Mouse (Mus musculus): Measurements from ENCODE around the gene Itln1. TPM values are rescaled to one million over a fixed set of nuclear protein-coding genes. Genes with fewer than 3 reads are reported as not detected.
"Not testable (repeated sequence)": the region's sequence is repeated elsewhere in the genome, so short reads cannot be mapped to it uniquely, and the experiment has no call there.

Gene Itln1
- polyA plus RNA-seq, 1 experiment from 2014 or later: not detected

DNA sequence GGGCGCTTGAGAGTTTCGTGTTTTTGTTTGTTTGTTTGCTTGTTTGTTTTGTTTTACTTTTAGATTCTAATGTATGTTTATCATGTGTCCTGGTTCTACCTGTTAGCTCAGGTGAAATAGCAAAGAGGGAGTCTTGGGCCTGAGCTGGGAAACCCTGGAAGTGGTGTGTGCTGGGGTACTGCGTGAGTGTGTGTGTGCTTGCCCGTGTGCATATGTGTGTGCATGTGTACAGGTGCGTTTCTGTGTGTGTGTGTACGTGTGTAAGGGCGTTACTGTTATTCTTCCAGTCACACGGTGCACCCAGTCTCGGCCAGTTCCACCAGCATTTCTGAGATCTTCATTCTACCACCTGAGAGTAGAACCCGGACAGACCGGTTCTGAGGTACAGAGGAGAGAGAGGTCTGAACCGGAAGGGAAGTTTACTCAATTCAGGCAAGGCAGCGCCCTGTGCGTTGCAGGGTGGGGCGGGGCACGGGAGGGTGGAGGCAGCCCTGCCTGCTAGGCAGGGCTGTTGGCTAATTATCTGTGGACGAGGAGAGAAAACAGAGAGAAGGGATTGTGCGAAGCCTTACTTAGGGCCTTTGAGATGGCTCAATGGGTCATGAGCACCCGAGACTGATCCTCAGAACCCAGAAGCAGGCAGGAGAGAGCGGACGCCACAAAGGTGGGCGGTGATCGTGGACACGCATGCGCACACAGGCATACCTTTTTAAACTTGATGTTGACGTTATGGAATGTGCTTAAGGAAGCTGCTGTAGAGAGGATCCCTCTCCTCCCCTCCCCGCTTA is 57.1 kb downstream of the Itln1 start:
- no peak overlapping the region for H3K27ac ChIP-seq (ENCODE audit: low read depth, low read length)
- ATAC-seq (replicated peaks; ENCODE audit: low FRiP score) (no peak), DNase-seq (ENCODE audit: low spot score) (no peak)
- peak overlapping the region; percentile 15; the same call in 1 of the 2 replicates for H3K4me3 ChIP-seq (ENCODE audit: low read depth, low read length)
- no peak overlapping the region for H3K9ac ChIP-seq (ENCODE audit: low read length)
- no peaks in the 10 kb centered on the region for H3K4me1 ChIP-seq (replicated peaks; ENCODE audit: control insufficient read depth, insufficient read depth, low read length)
- H3K27me3 ChIP-seq (ENCODE audit: control insufficient read depth, insufficient read depth, low read length): no peaks in the 10 kb centered on the region
- H3K4me2 ChIP-seq (ENCODE audit: low read depth, low read length, severe bottlenecking): peak overlapping the region; percentile 8; the same call in 1 of the 2 replicates
- H3K9me3 ChIP-seq (ENCODE audit: control insufficient read depth, low read length): peaks cover 2% of the 10 kb centered on the region; the same call in 1 of the 2 replicates
- 64% methylated on average over 27 of the region's 27 CpGs for WGBS
- no peaks in the 10 kb centered on the region for H3K36me3 ChIP-seq (ENCODE audit: control insufficient read depth, insufficient read depth, low read length)

DNA sequence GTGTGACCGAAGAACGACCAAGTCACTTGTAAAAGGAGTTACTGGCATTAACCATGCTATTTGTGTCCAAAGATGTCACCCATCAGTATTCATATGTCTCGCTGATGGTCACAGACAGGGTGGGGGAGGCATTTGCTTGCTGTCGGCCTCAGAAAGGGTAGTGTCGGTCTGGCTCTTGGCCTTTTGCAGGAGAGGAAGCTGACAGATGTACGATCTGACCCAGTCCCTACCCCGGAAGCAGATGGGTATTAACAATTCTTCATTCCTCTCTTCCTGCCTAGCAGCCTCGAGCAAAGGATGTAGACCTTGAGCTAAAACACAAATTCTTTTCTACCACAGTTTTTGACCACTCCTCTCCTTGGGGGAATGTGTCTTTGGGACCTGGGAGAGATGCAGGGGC is 58.0 kb downstream of the Itln1 start:
- no peak overlapping the region for H3K27ac ChIP-seq (ENCODE audit: low read depth, low read length)
- 85% methylated on average over 8 of the region's 8 CpGs for WGBS
- no peaks in the 10 kb centered on the region for H3K4me1 ChIP-seq (replicated peaks; ENCODE audit: control insufficient read depth, insufficient read depth, low read length)
- no peaks in the 10 kb centered on the region for H3K36me3 ChIP-seq (ENCODE audit: control insufficient read depth, insufficient read depth, low read length)
- no peak overlapping the region for H3K9ac ChIP-seq (ENCODE audit: low read length)
- no peaks in the 10 kb centered on the region; the same call in 1 of the 2 replicates for H3K9me3 ChIP-seq (ENCODE audit: control insufficient read depth, low read length)
- DNase-seq (ENCODE audit: low spot score) (no peak), ATAC-seq (replicated peaks; ENCODE audit: low FRiP score) (no peak)
- H3K27me3 ChIP-seq (ENCODE audit: control insufficient read depth, insufficient read depth, low read length): no peaks in the 10 kb centered on the region
- no peak overlapping the region for H3K4me3 ChIP-seq (ENCODE audit: low read depth, low read length)
- no peak overlapping the region for H3K4me2 ChIP-seq (ENCODE audit: low read depth, low read length, severe bottlenecking)

DNA sequence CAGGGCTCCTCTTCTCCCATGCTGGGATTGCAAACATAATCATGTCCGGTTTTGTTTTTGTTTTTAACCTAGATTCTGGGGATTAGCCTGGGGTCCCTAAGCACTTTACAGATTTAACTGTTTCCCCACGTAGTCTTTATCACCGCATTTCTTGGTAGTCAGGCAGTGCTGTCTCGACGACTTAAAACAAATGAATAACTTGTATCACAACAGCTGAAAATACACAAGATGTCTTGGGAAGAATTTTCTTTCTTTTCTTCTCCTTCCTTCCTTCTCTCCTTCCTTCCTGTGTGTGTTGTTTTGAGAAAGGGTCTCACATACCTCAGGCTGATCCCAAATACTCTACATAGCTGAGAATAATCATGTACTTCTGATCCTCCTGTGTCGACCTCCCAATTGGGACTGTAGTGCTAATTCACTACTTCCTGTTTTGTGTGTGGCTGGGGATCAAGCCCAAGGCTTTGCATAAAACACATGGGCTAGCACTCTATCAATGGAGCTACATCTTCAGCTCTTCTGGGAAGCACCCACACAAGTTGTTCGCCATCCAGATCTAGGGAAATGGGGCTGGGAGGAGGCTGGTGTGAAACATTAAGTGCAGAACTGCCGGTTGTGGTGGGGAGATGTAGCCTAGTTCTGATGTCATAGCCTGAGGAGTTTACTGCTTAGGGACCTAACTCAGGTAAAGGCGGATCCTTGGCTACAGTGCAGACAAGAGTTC is 61.0 kb downstream of the Itln1 start:
- Histone ChIP-seq H3K36me3 (ENCODE audit: control insufficient read depth, insufficient read depth, low read length) (no peaks in the 10 kb centered on the region), H3K4me1 (replicated peaks; ENCODE audit: control insufficient read depth, insufficient read depth, low read length) (no peaks in the 10 kb centered on the region), H3K4me3 (ENCODE audit: low read depth, low read length) (no peak overlapping the region), H3K27ac (ENCODE audit: low read depth, low read length) (no peak overlapping the region), H3K4me2 (ENCODE audit: low read depth, low read length, severe bottlenecking) (no peak overlapping the region), H3K9ac (ENCODE audit: low read length) (no peak overlapping the region), H3K27me3 (ENCODE audit: control insufficient read depth, insufficient read depth, low read length) (no peaks in the 10 kb centered on the region), H3K9me3 (ENCODE audit: control insufficient read depth, low read length) (no peaks in the 10 kb centered on the region)
- 77% methylated on average over 9 of the region's 9 CpGs for WGBS
- DNase-seq (ENCODE audit: low spot score) (no peak), ATAC-seq (replicated peaks; ENCODE audit: low FRiP score) (no peak)

DNA sequence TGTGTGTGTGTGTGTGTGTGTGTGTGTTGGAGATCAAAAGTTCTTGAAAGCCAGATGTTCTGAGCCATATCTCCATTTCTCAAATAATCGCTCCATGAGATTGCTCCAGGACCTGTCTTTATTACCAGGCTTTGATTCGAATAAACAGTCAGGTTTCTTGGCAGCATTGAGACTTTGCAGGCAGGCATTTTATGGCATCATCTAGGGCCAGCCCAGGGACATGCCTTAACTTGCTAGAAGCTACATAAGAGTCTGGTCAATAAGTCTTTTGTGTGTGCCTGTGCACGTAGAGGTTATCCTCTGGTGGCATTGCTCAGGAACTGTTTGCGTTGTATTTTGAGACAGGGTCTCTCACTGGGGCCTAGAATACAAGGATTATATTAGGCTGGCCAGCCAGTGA is 61.6 kb downstream of the Itln1 start:
- no peak overlapping the region for H3K9ac ChIP-seq (ENCODE audit: low read length)
- ATAC-seq (replicated peaks; ENCODE audit: low FRiP score) (no peak), DNase-seq (ENCODE audit: low spot score) (no peak)
- H3K4me2 ChIP-seq (ENCODE audit: low read depth, low read length, severe bottlenecking): no peak overlapping the region
- no peak overlapping the region for H3K4me3 ChIP-seq (ENCODE audit: low read depth, low read length)
- no peaks in the 10 kb centered on the region for H3K9me3 ChIP-seq (ENCODE audit: control insufficient read depth, low read length)
- H3K4me1 ChIP-seq (replicated peaks; ENCODE audit: control insufficient read depth, insufficient read depth, low read length): no peaks in the 10 kb centered on the region
- H3K27me3 ChIP-seq (ENCODE audit: control insufficient read depth, insufficient read depth, low read length): no peaks in the 10 kb centered on the region
- no peak overlapping the region for H3K27ac ChIP-seq (ENCODE audit: low read depth, low read length)
- 80% methylated on average over 4 of the region's 4 CpGs for WGBS
- no peaks in the 10 kb centered on the region for H3K36me3 ChIP-seq (ENCODE audit: control insufficient read depth, insufficient read depth, low read length)

DNA sequence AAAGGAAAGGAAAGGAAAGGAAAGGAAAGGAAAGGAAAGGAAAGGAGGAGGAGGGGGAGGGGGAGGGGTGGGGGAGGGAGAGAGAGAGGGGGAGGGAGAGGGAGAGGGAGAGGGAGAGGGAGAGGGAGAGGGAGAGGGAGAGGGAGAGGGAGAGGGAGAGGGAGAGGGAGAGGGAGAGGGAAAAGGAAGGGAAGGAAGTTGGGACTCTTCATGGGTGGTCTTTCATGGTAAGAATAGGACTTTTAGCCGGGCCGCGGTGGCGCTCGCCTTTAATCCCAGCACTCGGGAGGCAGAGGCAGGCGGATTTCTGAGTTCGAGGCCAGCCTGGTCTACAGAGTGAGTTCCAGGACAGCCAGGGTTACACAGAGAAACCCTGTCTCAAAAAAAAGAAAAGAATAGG is 63.2 kb downstream of the Itln1 start:
- not testable (repeated sequence) for H3K36me3 ChIP-seq (ENCODE audit: control insufficient read depth, insufficient read depth, low read length); H3K27me3 ChIP-seq (ENCODE audit: control insufficient read depth, insufficient read depth, low read length); H3K4me3 ChIP-seq (ENCODE audit: low read depth, low read length); H3K4me1 ChIP-seq (replicated peaks; ENCODE audit: control insufficient read depth, insufficient read depth, low read length); H3K27ac ChIP-seq (ENCODE audit: low read depth, low read length); H3K9ac ChIP-seq (ENCODE audit: low read length); ATAC-seq (replicated peaks; ENCODE audit: low FRiP score); H3K4me2 ChIP-seq (ENCODE audit: low read depth, low read length, severe bottlenecking); DNase-seq (ENCODE audit: low spot score); H3K9me3 ChIP-seq (ENCODE audit: control insufficient read depth, low read length)
- 89% methylated on average over 8 of the region's 8 CpGs for WGBS

DNA sequence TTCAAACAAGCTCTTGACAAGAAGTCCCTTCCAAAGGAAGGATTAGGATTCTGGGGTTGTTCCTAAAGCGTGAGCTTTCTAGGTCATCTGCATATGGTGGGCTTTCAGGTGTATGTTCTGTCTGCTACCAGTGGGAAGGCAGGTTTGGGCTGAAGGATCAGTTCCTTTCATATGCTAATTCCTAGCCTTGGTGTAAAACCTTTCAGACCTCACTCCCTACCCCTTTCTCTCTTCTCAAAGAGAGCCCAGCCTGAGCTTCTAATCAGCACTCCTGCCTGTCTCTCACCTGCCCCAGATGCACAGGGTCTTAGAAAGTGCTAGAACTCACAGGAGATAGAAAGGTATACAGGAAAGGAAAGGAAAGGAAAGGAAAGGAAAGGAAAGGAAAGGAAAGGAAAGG is 63.6 kb downstream of the Itln1 start:
- WGBS: 72% methylated on average over 1 of the region's 1 CpGs
- no peak for DNase-seq (ENCODE audit: low spot score)

DNA sequence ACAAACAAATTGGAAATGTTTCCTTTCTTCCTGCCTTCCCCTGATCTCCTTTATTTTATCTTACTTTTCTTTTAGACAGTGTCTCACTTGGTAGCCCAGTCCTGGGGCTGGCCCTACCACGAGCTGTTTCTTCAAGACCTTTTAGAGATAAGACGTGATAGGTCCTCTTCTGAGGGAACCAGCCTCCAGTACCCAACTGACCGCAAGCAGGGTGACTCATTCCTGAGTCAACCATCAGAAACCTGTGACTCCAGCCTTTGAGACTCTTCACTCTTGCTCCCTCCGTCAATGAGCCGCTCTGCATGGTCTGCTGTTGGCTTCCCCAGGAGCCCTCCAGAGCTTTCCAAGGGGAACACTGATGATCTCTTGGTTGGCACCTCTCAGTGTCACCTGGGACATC is 64.2 kb downstream of the Itln1 start:
- Histone ChIP-seq H3K9me3 (ENCODE audit: control insufficient read depth, low read length) (no peaks in the 10 kb centered on the region), H3K4me2 (ENCODE audit: low read depth, low read length, severe bottlenecking) (no peak overlapping the region), H3K9ac (ENCODE audit: low read length) (no peak overlapping the region), H3K4me1 (replicated peaks; ENCODE audit: control insufficient read depth, insufficient read depth, low read length) (no peaks in the 10 kb centered on the region), H3K36me3 (ENCODE audit: control insufficient read depth, insufficient read depth, low read length) (no peaks in the 10 kb centered on the region), H3K27ac (ENCODE audit: low read depth, low read length) (no peak overlapping the region), H3K4me3 (ENCODE audit: low read depth, low read length) (no peak overlapping the region), H3K27me3 (ENCODE audit: control insufficient read depth, insufficient read depth, low read length) (no peaks in the 10 kb centered on the region)
- DNase-seq (ENCODE audit: low spot score) (no peak), ATAC-seq (replicated peaks; ENCODE audit: low FRiP score) (no peak)
- WGBS: 80% methylated on average over 5 of the region's 5 CpGs

More for the DNA sequence above, 63.6 kb downstream of the Itln1 start:
- Histone ChIP-seq H3K4me1 (replicated peaks; ENCODE audit: control insufficient read depth, insufficient read depth, low read length) (no peaks in the 10 kb centered on the region), H3K27me3 (ENCODE audit: control insufficient read depth, insufficient read depth, low read length) (no peaks in the 10 kb centered on the region), H3K27ac (ENCODE audit: low read depth, low read length) (no peak overlapping the region), H3K9ac (ENCODE audit: low read length) (no peak overlapping the region), H3K9me3 (ENCODE audit: control insufficient read depth, low read length) (no peaks in the 10 kb centered on the region), H3K4me3 (ENCODE audit: low read depth, low read length) (no peak overlapping the region), H3K36me3 (ENCODE audit: control insufficient read depth, insufficient read depth, low read length) (no peaks in the 10 kb centered on the region), H3K4me2 (ENCODE audit: low read depth, low read length, severe bottlenecking) (no peak overlapping the region)
- ATAC-seq (replicated peaks; ENCODE audit: low FRiP score): no peak

DNA sequence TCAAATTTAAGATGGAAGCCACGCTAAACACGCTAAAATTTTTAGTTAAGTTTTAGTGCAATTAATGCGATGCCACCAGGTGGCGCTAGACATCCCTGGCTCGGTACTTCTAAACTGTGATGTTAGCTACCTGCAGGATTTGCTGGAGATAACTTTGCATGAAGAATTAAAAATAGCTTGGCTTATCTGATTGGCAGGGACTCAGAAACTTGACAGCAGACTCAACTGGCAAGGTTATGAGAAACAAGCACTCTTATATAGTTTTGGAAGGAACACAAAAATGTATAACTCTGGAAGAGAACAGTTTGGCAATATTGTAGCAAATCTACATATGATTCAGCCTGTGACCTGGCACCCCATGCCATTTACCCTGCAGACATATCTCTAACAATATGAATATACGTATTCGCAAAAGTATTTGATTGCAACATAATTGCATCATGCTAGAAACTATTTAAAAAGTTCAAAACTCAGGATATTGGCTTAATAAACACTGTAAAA is 64.7 kb downstream of the Itln1 start:
- Histone ChIP-seq H3K9me3 (ENCODE audit: control insufficient read depth, low read length) (no peaks in the 10 kb centered on the region), H3K4me2 (ENCODE audit: low read depth, low read length, severe bottlenecking) (no peak overlapping the region), H3K36me3 (ENCODE audit: control insufficient read depth, insufficient read depth, low read length) (no peaks in the 10 kb centered on the region), H3K27ac (ENCODE audit: low read depth, low read length) (no peak overlapping the region), H3K27me3 (ENCODE audit: control insufficient read depth, insufficient read depth, low read length) (no peaks in the 10 kb centered on the region), H3K4me1 (replicated peaks; ENCODE audit: control insufficient read depth, insufficient read depth, low read length) (no peaks in the 10 kb centered on the region), H3K4me3 (ENCODE audit: low read depth, low read length) (no peak overlapping the region), H3K9ac (ENCODE audit: low read length) (no peak overlapping the region)
- ATAC-seq (replicated peaks; ENCODE audit: low FRiP score) (no peak), DNase-seq (ENCODE audit: low spot score) (peak; percentile 77)
- WGBS: 30% methylated on average over 7 of the region's 7 CpGs
